Mouse (Mus musculus): Measurements from ENCODE around the gene Nol10. TPM values are rescaled to one million over a fixed set of nuclear protein-coding genes. Genes with fewer than 3 reads are reported as not detected.

The Nol10 gene
- total and polyA plus RNA-seq, 2 experiments from 2014 or later: 13.2 to 13.9 TPM

GRCm38 (mm10) chr12:17360650-17361049 lies 12.4 kb downstream of the Nol10 start:
- Histone ChIP-seq H3K4me3 (ENCODE audit: low read depth, low read length) (no peak overlapping the region), H3K36me3 (ENCODE audit: insufficient read depth) (peaks cover 72% of the 10 kb centered on the region), H3K9me3 (ENCODE audit: low read length) (no peaks in the 10 kb centered on the region), H3K27ac (ENCODE audit: low read depth, low read length) (no peak overlapping the region), H3K4me2 (ENCODE audit: low read depth) (no peak overlapping the region), H3K4me1 (ENCODE audit: insufficient read depth) (no peaks in the 10 kb centered on the region), H3K27me3 (ENCODE audit: insufficient read depth, low read length) (no peaks in the 10 kb centered on the region), H3K9ac (no peak overlapping the region)
- ATAC-seq (no peak), DNase-seq (no peak)
- no peak for TF ChIP-seq CTCF (IDR thresholded peaks at IDR 0.05; ENCODE audit: low read depth)
- WGBS: 15% methylated on average over 4 of the region's 4 CpGs

- peaks cover 68% of the 10 kb centered on the region for H3K36me3 ChIP-seq (ENCODE audit: insufficient read depth)
- ATAC-seq (no peak), DNase-seq (no peak)
- no peaks in the 10 kb centered on the region for H3K9me3 ChIP-seq (ENCODE audit: low read length)
- no peaks in the 10 kb centered on the region for H3K27me3 ChIP-seq (ENCODE audit: insufficient read depth, low read length)
- 94% methylated on average over 5 of the region's 5 CpGs for WGBS
- H3K4me1 ChIP-seq (ENCODE audit: insufficient read depth): no peaks in the 10 kb centered on the region
- H3K9ac ChIP-seq: no peak overlapping the region
- no peak overlapping the region for H3K27ac ChIP-seq (ENCODE audit: low read depth, low read length)
- H3K4me2 ChIP-seq (ENCODE audit: low read depth): no peak overlapping the region
- TF ChIP-seq CTCF (IDR thresholded peaks at IDR 0.05; ENCODE audit: low read depth): no peak
- H3K4me3 ChIP-seq (ENCODE audit: low read depth, low read length): no peak overlapping the region
Measured at GRCm38 (mm10) chr12:17362316-17362715, 14.1 kb downstream of the Nol10 start.

GRCm38 (mm10) chr12:17366981-17367380 lies 18.7 kb downstream of the Nol10 start:
- H3K9ac ChIP-seq: no peak overlapping the region
- H3K4me3 ChIP-seq (ENCODE audit: low read depth, low read length): no peak overlapping the region
- ATAC-seq (peak; percentile 95), DNase-seq (peak; percentile 68)
- H3K4me1 ChIP-seq (ENCODE audit: insufficient read depth): no peaks in the 10 kb centered on the region
- H3K27ac ChIP-seq (ENCODE audit: low read depth, low read length): no peak overlapping the region
- no peaks in the 10 kb centered on the region for H3K9me3 ChIP-seq (ENCODE audit: low read length)
- no peaks in the 10 kb centered on the region for H3K27me3 ChIP-seq (ENCODE audit: insufficient read depth, low read length)
- 65% methylated on average over 5 of the region's 5 CpGs for WGBS
- peak; percentile 79 for TF ChIP-seq CTCF (IDR thresholded peaks at IDR 0.05; ENCODE audit: low read depth)
- no peak overlapping the region for H3K4me2 ChIP-seq (ENCODE audit: low read depth)
- H3K36me3 ChIP-seq (ENCODE audit: insufficient read depth): peaks cover 60% of the 10 kb centered on the region

DNA sequence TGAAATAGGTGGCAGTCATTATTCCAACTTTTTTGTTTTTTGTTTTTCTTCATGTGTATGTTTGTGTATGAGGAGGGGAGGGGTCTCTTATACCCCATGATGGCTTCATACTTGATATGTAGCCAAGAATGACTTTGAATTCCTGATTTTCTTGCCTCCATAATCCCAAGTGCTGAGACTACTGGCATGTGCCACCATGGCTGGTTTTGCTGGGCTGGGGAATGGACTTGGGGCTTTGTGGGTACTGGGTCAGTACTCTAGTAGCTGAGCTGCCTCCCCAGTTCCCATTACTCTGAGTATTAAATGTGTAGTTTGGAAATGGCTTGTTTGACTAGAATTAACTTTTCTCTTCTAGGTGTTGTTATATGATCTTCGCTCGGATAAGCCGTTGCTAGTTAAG lies 20.9 kb downstream of the Nol10 start:
- no peak for ATAC-seq
- H3K4me3 ChIP-seq (ENCODE audit: low read depth, low read length): no peak overlapping the region
- no peaks in the 10 kb centered on the region for H3K4me1 ChIP-seq (ENCODE audit: insufficient read depth)
- H3K4me2 ChIP-seq (ENCODE audit: low read depth): no peak overlapping the region
- no peak overlapping the region for H3K9ac ChIP-seq
- peaks cover 61% of the 10 kb centered on the region for H3K36me3 ChIP-seq (ENCODE audit: insufficient read depth)
- no peak for DNase-seq
- no peak for TF ChIP-seq CTCF (IDR thresholded peaks at IDR 0.05; ENCODE audit: low read depth)
- H3K27me3 ChIP-seq (ENCODE audit: insufficient read depth, low read length): no peaks in the 10 kb centered on the region
- no peak overlapping the region for H3K27ac ChIP-seq (ENCODE audit: low read depth, low read length)
- H3K9me3 ChIP-seq (ENCODE audit: low read length): no peaks in the 10 kb centered on the region
- 96% methylated on average over 3 of the region's 3 CpGs for WGBS

DNA sequence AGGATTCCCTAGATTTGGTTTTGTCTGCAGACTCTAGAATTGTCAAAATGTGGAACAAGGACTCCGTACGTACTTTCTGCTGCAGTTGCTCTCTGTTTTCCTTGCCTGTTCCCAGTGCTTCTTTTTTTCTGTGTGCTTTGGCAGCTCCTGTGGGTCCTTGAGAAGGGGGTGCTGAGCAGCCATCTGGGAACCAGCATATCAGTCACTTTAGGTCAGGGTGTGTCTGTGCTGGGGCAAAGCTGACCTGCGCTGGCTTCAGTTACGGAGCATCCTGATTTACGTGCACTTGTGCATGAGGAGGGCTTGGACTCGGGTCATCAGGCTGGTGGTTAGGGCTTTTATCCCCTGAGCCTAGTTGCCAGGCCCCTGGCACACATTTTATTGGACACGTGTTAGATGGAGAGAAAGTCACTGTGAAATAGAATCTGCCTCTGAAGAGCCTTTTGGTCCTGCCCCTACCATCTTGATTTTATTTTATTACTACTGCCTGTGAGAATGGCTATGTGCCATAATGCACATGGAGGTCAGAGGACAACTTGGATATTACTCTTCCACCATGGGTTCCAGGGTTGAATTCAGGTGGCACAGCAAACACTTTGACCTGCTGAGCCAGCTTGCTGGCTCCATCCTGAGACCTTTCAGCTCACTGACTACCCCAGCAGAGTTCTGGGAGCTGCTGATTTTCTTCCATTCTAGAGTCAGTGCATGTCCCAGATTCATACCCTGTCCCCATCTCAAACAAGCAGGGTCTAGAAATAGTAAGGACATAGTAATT lies 21.5 kb downstream of the Nol10 start:
- Histone ChIP-seq H3K4me2 (ENCODE audit: low read depth) (no peak overlapping the region), H3K9me3 (ENCODE audit: low read length) (no peaks in the 10 kb centered on the region), H3K27me3 (ENCODE audit: insufficient read depth, low read length) (no peaks in the 10 kb centered on the region), H3K27ac (ENCODE audit: low read depth, low read length) (no peak overlapping the region), H3K36me3 (ENCODE audit: insufficient read depth) (peaks cover 61% of the 10 kb centered on the region), H3K4me1 (ENCODE audit: insufficient read depth) (no peaks in the 10 kb centered on the region), H3K4me3 (ENCODE audit: low read depth, low read length) (no peak overlapping the region), H3K9ac (no peak overlapping the region)
- ATAC-seq: no peak
- DNase-seq: no peak
- WGBS: 91% methylated on average over 7 of the region's 7 CpGs
- TF ChIP-seq CTCF (IDR thresholded peaks at IDR 0.05; ENCODE audit: low read depth): no peak

DNA sequence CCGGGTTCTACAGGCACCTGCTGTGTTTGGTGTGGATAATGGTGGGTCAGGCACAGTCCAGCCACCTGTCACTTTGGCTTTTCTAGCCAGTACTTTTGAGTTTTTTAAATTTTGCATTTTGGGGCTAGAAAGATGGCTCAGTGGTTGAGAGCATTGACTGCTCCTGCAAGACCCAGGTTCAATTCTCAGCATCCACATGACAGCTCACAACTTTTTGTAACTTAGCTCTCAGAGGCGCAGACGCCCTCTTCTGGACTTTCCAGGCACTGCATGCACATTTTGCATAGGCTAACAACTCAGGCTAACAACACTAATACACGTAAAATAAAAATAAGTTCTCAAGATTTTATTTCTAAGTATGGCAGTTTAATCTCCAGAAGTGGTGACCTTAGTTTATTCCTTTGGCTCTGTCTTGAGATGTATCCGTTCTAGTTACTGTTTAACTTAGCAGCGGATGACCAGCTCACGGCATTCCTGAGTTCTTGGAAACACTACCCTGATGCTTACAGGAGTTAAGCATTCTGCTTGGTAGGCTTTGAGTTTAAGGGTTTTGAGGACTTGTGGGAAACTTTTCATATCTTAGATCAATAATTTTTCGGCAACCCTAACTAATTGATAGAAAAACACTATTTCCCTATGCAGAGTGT lies 23.5 kb downstream of the Nol10 start:
- peak; percentile 36; the same call in 1 of the 2 replicates for TF ChIP-seq CTCF (IDR thresholded peaks at IDR 0.05; ENCODE audit: low read depth)
- WGBS: 91% methylated on average over 8 of the region's 8 CpGs
- no peak overlapping the region for H3K9ac ChIP-seq
- H3K36me3 ChIP-seq (ENCODE audit: insufficient read depth): peaks cover 71% of the 10 kb centered on the region
- no peak for DNase-seq
- H3K4me1 ChIP-seq (ENCODE audit: insufficient read depth): no peaks in the 10 kb centered on the region
- no peaks in the 10 kb centered on the region for H3K9me3 ChIP-seq (ENCODE audit: low read length)
- no peak overlapping the region for H3K27ac ChIP-seq (ENCODE audit: low read depth, low read length)
- H3K4me2 ChIP-seq (ENCODE audit: low read depth): no peak overlapping the region
- no peaks in the 10 kb centered on the region for H3K27me3 ChIP-seq (ENCODE audit: insufficient read depth, low read length)
- no peak for ATAC-seq
- H3K4me3 ChIP-seq (ENCODE audit: low read depth, low read length): no peak overlapping the region

GRCm38 (mm10) chr12:17372696-17373095 lies 24.4 kb downstream of the Nol10 start:
- WGBS: 87% methylated on average over 3 of the region's 3 CpGs

More at GRCm38 (mm10) chr12:17372696-17373095, 24.4 kb downstream of the Nol10 start:
- TF ChIP-seq CTCF (IDR thresholded peaks at IDR 0.05; ENCODE audit: low read depth): no peak
- H3K9me3 ChIP-seq (ENCODE audit: low read length): no peaks in the 10 kb centered on the region
- no peak overlapping the region for H3K27ac ChIP-seq (ENCODE audit: low read depth, low read length)
- ATAC-seq: no peak
- peaks cover 78% of the 10 kb centered on the region for H3K36me3 ChIP-seq (ENCODE audit: insufficient read depth)
- no peaks in the 10 kb centered on the region for H3K4me1 ChIP-seq (ENCODE audit: insufficient read depth)
- H3K27me3 ChIP-seq (ENCODE audit: insufficient read depth, low read length): no peaks in the 10 kb centered on the region
- H3K4me3 ChIP-seq (ENCODE audit: low read depth, low read length): no peak overlapping the region
- no peak overlapping the region for H3K4me2 ChIP-seq (ENCODE audit: low read depth)
- H3K9ac ChIP-seq: no peak overlapping the region
- no peak for DNase-seq

Data from forebrain, postnatal 0 days (tissue).